Mouse (Mus musculus): ENCODE results near the gene Ccr7. TPM values are rescaled to one million over a fixed set of nuclear protein-coding genes. Genes with fewer than 3 reads are reported as not detected.

The Ccr7 gene
- polyA plus RNA-seq, 1 experiment from 2014 or later = not detected

Other genes with a start within 250 kb of the Ccr7 start
- gene Cdc6, start 247.3 kb downstream of the Ccr7 start, polyA plus RNA-seq (2015; fragmentation: Nextera tagmentation; extraction: Ambion mirVana) = 10.6 and 11.3 TPM in 2 replicates
- gene Rara, start 227.3 kb downstream of the Ccr7 start, polyA plus RNA-seq (2015; fragmentation: Nextera tagmentation; extraction: Ambion mirVana) = 7.5 and 9.1 TPM in 2 replicates
- gene Gjd3, start 172.1 kb downstream of the Ccr7 start, polyA plus RNA-seq (2015; fragmentation: Nextera tagmentation; extraction: Ambion mirVana) = 0.58 and 0.99 TPM in 2 replicates
- gene Top2a, start 130.9 kb downstream of the Ccr7 start, polyA plus RNA-seq (2015; fragmentation: Nextera tagmentation; extraction: Ambion mirVana) = 118 and 125 TPM in 2 replicates
- 120 and 125 TPM in 2 replicates for gene Igfbp4, start 113.8 kb downstream of the Ccr7 start, polyA plus RNA-seq (2015; fragmentation: Nextera tagmentation; extraction: Ambion mirVana)
- gene Tns4, start 65.8 kb downstream of the Ccr7 start, polyA plus RNA-seq (2015; fragmentation: Nextera tagmentation; extraction: Ambion mirVana) = 0.10 and 0.16 TPM in 2 replicates
- gene Smarce1, start 75.9 kb upstream of the Ccr7 start, polyA plus RNA-seq (2015; fragmentation: Nextera tagmentation; extraction: Ambion mirVana) = 370 and 402 TPM in 2 replicates
- gene Krt222, start 89.0 kb upstream of the Ccr7 start, polyA plus RNA-seq (2015; fragmentation: Nextera tagmentation; extraction: Ambion mirVana) = 2.4 TPM in 2 replicates
- gene Krt24, start 130.2 kb upstream of the Ccr7 start, polyA plus RNA-seq (2015; fragmentation: Nextera tagmentation; extraction: Ambion mirVana) = not detected in 2 replicates
- 0.17 TPM in 1 of 2 replicates, not detected in the other for gene Krt25, start 167.9 kb upstream of the Ccr7 start, polyA plus RNA-seq (2015; fragmentation: Nextera tagmentation; extraction: Ambion mirVana)
- gene Krt26, start 182.9 kb upstream of the Ccr7 start, polyA plus RNA-seq (2015; fragmentation: Nextera tagmentation; extraction: Ambion mirVana) = 0.30 and 0.39 TPM in 2 replicates
- not detected in 2 replicates for gene Krt27, start 196.0 kb upstream of the Ccr7 start, polyA plus RNA-seq (2015; fragmentation: Nextera tagmentation; extraction: Ambion mirVana)
- 0.15 and 0.22 TPM in 2 replicates for gene Krt28, start 219.8 kb upstream of the Ccr7 start, polyA plus RNA-seq (2015; fragmentation: Nextera tagmentation; extraction: Ambion mirVana)
- 36.3 and 36.8 TPM in 2 replicates for gene Krt10, start 234.3 kb upstream of the Ccr7 start, polyA plus RNA-seq (2015; fragmentation: Nextera tagmentation; extraction: Ambion mirVana)